Mouse (Mus musculus) embryonic facial prominence, embryonic 14.5 days (tissue): ENCODE results near the gene Gm42421. TPM values are rescaled to one million over a fixed set of nuclear protein-coding genes. Genes with fewer than 3 reads are reported as not detected.

Experiments used
- ATAC-seq: fragments of 200-750 bp; cut with Nextera tagmentation; 2 replicates; pipeline ENCODE4 v1.8.0; 2017; ENCODE audit warnings: low read depth, moderate number of reproducible peaks, moderate TSS enrichment
- DNase-seq: peaks from one replicate; pipeline ENCODE4 v3.0.0-alpha.2; 2015; ENCODE audit warnings: low spot score
- H3K27ac ChIP-seq: fragments of 300-500 bp; sonication (generic); replicated peaks from 2 replicates; pipeline ENCODE4 v1.5.1; 2014; ENCODE audit warnings: low read depth, mild to moderate bottlenecking, low read length, moderate library complexity
- H3K27me3 ChIP-seq: fragments of 300-500 bp; sonication (generic); replicated peaks from 2 replicates; pipeline ENCODE4 v1.6.1; 2014; ENCODE audit warnings: low read length; ENCODE audit not compliant: control insufficient read depth, insufficient read depth
- H3K36me3 ChIP-seq: fragments of 300-500 bp; sonication (generic); 2 replicates; pipeline ENCODE4 v1.6.1; 2014; ENCODE audit warnings: low read length, mixed read lengths; ENCODE audit not compliant: control insufficient read depth, insufficient read depth
- H3K4me1 ChIP-seq: fragments of 300-500 bp; sonication (generic); 2 replicates; pipeline ENCODE4 v1.6.1; 2014; ENCODE audit warnings: antibody characterized with exemption, low read length; ENCODE audit not compliant: control insufficient read depth, insufficient read depth
- H3K4me2 ChIP-seq: fragments of 300-500 bp; sonication (generic); 2 replicates; pipeline ENCODE4 v1.6.1; 2014; ENCODE audit warnings: low read depth, mild to moderate bottlenecking, low read length, moderate library complexity, mixed read lengths
- H3K4me3 ChIP-seq: fragments of 300-500 bp; sonication (generic); 2 replicates; pipeline ENCODE4 v1.5.1; 2014; ENCODE audit warnings: low read depth, mild to moderate bottlenecking, low read length
- H3K9ac ChIP-seq: fragments of 300-500 bp; sonication (generic); 2 replicates; pipeline ENCODE4 v1.6.1; 2014; ENCODE audit warnings: low read depth, mild to moderate bottlenecking, low read length, moderate library complexity, mixed read lengths
- H3K9me3 ChIP-seq: fragments of 300-500 bp; sonication (generic); 2 replicates; pipeline ENCODE4 v1.6.1; 2016; ENCODE audit warnings: low read length; ENCODE audit not compliant: control insufficient read depth
- WGBS: fragments of 180-500 bp; shearing (Covaris S2); extraction: QIAGEN DNeasy Blood & Tissue Kit; methylation state at CpG from one replicate; pipeline ENCODE4 v1.1.7; 2014; 5-methylcytosine and 5-hydroxymethylcytosine counted together
- polyA plus RNA-seq: library from polyadenylated mRNA; unstranded; fragments of >200 nt; fragmentation: Nextera tagmentation; extraction: Ambion mirVana; gene quantifications from 2 replicates; pipeline ENCODE4 v1.2.1, GENCODE M21; 2014

Gene Gm42421
- polyA plus RNA-seq, result 0.49 and 0.63 TPM in 2 replicates

DNA sequence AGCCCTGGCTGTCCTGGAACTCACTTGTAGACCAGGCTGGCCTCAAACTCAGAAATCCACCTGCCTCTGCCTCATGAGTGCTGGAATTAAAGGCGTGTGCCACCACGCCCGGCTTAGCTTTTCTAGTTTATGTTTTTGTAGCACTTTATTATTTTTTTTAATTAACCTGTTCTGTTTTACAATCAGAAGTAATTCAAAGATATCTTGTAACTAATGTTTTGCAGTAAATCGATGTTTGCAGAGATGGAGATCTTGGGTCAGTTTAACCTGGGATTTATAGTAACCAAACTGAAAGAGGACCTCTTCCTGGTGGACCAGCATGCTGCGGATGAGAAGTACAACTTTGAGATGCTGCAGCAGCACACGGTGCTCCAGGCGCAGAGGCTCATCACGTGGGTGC lies at the start of gene Gm42421:
Gene Gm42421 (plus strand): TSS at position 301 of the 400 bp plus-strand sequence.
- H3K4me3 ChIP-seq, result no peak within 1 kb of the TSS
- no peak within 1 kb of the TSS for H3K27ac ChIP-seq
- no peaks in the 10 kb centered on the region for H3K27me3 ChIP-seq
- H3K4me2 ChIP-seq, result no peak within 1 kb of the TSS
- ATAC-seq (no peak), DNase-seq (no peak)
- no peaks in the 10 kb centered on the region for H3K4me1 ChIP-seq
- H3K9me3 ChIP-seq, result no peaks in the 10 kb centered on the region
- peaks cover 86% of the 10 kb centered on the region for H3K36me3 ChIP-seq
- WGBS, result 96% methylated on average over 8 of the region's 8 CpGs
- no peak within 1 kb of the TSS for H3K9ac ChIP-seq

DNA sequence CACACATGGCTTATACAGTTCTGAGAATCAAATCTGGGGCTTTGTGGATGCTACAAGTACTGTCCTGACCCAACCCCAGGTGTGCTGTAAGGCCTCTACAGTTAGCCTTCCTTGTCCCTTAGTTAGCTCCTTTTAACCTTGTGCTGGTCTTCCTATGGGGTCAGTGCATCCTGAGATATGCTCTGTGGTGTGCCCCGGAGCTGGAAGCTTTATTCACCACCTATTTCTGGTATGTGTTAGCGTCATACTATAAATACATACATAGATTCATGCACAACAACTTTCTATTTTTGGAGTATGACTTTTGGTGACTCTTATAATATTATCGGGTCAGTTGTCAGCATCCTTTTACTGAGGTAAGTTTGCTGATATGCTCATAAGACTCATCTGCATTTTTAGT lies 42.7 kb upstream of the Gm42421 start:
- no peak for DNase-seq
- Histone ChIP-seq H3K4me2 (no peak overlapping the region), H3K4me1 (no peaks in the 10 kb centered on the region), H3K27ac (no peak overlapping the region), H3K36me3 (peaks cover 98% of the 10 kb centered on the region), H3K9ac (no peak overlapping the region), H3K4me3 (no peak overlapping the region), H3K27me3 (no peaks in the 10 kb centered on the region), H3K9me3 (no peaks in the 10 kb centered on the region)
- WGBS, result 98% methylated on average over 3 of the region's 3 CpGs
- ATAC-seq, result no peak

DNA sequence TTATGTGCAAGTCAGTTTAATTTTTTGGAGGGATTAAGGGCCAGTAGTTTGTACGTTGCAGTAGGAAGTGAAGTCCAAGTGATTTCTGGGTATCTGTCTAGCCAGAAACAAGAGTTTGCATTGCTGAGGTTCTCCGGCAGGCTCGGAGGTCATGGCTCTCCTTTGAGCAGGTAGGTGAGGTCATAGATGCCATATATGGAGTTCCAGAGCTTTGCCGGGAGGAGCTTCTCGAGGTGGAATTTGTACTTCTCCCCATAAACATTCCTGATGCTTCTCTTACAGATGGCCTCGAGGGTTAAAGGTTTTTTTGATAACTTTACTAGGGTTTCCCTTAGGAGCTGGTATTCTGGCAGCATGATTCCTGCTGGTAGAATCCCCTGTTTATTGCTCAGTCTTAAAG lies 37.2 kb upstream of the Gm42421 start:
- WGBS, result 79% methylated on average over 6 of the region's 6 CpGs
- H3K4me3 ChIP-seq, result no peak overlapping the region
- no peak overlapping the region for H3K9ac ChIP-seq
- no peak overlapping the region for H3K4me2 ChIP-seq
- H3K36me3 ChIP-seq, result peaks cover 83% of the 10 kb centered on the region
- DNase-seq, result no peak
- H3K27ac ChIP-seq, result no peak overlapping the region
- no peaks in the 10 kb centered on the region for H3K4me1 ChIP-seq
- H3K27me3 ChIP-seq, result no peaks in the 10 kb centered on the region
- ATAC-seq, result no peak
- no peaks in the 10 kb centered on the region for H3K9me3 ChIP-seq

DNA sequence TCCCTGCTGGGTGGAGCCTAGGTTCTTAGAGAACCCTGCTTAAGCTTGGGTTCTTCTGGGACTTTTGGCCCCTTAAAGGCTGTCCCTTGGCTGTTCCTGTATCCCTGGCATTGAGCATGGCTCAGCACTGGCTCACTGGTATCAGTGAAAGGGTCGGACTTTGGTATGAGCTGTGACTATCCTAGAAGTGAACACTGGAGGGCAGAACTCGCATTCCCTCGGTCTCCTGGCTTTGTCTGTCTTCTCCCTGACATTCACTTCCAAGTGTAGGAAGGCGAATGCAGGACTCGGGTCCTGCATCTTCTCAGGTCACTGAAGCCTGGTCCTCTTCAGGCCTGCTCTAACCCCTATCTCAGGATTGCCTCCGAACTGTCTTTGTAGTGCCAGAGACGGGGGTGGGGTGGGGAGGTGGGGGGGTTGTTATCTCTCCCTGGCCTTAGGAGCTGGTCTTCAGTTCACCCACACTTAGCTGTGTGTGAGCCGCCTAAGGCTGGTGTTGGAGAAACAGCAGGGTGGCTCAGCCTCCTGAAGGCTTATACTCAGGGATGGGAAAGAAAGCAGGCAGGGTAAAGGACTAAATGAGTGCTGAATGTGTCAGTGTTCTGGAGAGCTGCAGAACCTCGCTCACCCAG lies 35.6 kb upstream of the Gm42421 start:
- no peaks in the 10 kb centered on the region for H3K9me3 ChIP-seq
- H3K36me3 ChIP-seq, result peaks cover 78% of the 10 kb centered on the region
- H3K4me1 ChIP-seq, result no peaks in the 10 kb centered on the region
- 76% methylated on average over 9 of the region's 9 CpGs for whole genome bisulfite sequencing
- ATAC-seq (no peak), DNase-seq (no peak)
- no peak overlapping the region for H3K4me2 ChIP-seq
- no peak overlapping the region for H3K27ac ChIP-seq
- H3K9ac ChIP-seq, result no peak overlapping the region
- H3K27me3 ChIP-seq, result no peaks in the 10 kb centered on the region
- H3K4me3 ChIP-seq, result no peak overlapping the region

DNA sequence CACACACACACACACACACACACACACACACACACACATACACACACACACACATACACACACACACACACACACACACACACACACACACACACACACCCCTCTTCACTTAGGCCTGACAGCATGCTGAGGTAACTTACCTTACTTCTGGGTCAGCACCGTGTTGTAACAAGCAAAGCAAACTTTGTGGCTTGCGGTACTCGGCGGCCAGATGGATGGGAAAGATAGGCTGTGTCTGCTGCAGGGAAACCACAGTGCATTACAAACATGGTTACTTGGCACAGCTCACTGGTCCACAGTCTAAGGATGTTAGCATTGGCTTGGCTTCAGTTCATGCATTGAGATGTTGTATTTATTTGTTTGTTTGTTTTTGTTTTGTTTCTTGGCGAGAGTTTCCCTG lies 34.6 kb upstream of the Gm42421 start:
- Histone ChIP-seq H3K4me2 (no peak overlapping the region), H3K9me3 (no peaks in the 10 kb centered on the region), H3K27ac (no peak overlapping the region), H3K36me3 (peaks cover 78% of the 10 kb centered on the region), H3K27me3 (no peaks in the 10 kb centered on the region), H3K9ac (no peak overlapping the region), H3K4me3 (no peak overlapping the region), H3K4me1 (no peaks in the 10 kb centered on the region)
- 76% methylated on average over 5 of the region's 5 CpGs for WGBS
- DNase-seq (peak; percentile 47), ATAC-seq (peak; percentile 53; the same call in 1 of the 2 replicates)

DNA sequence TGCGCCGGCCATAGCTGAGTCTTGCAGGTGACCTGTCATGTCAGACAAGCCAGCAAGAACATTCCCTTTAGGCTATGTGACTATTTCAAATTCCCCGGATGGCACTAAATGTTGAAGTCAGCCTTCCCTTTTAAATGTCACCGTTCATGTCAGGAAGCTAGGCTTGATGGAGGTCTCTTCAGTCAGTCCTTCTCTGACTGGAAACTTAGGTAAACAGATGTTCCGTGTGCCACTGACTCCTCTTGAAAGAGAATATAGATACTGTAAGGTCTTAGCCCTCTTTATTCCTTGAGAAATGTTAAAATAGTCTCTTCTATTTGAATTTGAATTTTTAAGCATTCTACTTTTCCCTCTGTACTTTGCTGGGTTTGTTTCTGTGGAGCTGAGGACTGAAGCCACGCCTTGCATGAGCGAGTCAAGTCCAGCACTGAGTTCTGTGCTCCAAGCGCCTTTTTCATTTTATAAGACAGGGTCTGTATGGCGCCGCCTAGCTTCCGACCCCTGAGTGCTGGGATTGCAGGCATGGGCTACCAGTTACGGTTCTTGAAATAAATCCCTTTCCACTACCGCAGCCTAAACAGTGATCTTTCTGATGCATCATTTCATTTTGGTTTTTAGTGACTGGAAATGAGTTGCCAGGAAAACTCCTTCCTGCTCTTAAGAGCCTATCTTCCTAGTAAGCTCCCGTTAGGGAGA lies 30.2 kb upstream of the Gm42421 start, which contains the start of gene Ankrd61:
Gene Ankrd61 (minus strand): TSS at position 51 of the 696 bp plus-strand sequence.
- Histone ChIP-seq H3K27ac (no peak within 1 kb of the TSS), H3K9ac (no peak within 1 kb of the TSS), H3K4me1 (no peaks in the 10 kb centered on the region), H3K27me3 (no peaks in the 10 kb centered on the region), H3K9me3 (no peaks in the 10 kb centered on the region), H3K4me3 (no peak within 1 kb of the TSS), H3K36me3 (peaks cover 73% of the 10 kb centered on the region), H3K4me2 (no peak within 1 kb of the TSS)
- ATAC-seq, result no peak
- 90% methylated on average over 14 of the region's 14 CpGs for WGBS
- no peak for DNase-seq

DNA sequence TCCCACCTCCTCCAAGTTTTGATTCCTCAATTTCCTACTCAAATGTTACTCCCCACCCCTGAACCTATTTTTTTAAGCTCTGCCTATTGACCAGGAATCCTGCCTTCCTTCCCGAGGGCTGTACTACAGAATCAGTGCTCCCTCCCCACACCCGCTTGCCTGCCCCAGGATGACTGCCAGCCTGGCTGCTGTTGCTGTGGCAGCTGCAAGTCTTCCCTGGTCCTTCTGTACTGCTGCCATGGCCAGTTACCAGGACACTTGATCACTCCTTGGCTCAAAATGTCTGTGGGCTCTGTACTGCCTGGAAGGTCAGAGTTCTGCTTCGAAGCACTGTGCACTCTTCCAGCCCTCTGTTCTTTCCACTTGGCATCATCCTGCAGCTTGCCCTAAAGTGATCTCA lies 25.9 kb upstream of the Gm42421 start:
- Histone ChIP-seq H3K4me3 (no peak overlapping the region), H3K4me2 (no peak overlapping the region), H3K27me3 (no peaks in the 10 kb centered on the region), H3K36me3 (peaks cover 83% of the 10 kb centered on the region), H3K9ac (no peak overlapping the region), H3K27ac (no peak overlapping the region), H3K9me3 (no peaks in the 10 kb centered on the region), H3K4me1 (no peaks in the 10 kb centered on the region)
- WGBS, result 83% methylated on average over 3 of the region's 3 CpGs
- ATAC-seq (no peak), DNase-seq (no peak)

DNA sequence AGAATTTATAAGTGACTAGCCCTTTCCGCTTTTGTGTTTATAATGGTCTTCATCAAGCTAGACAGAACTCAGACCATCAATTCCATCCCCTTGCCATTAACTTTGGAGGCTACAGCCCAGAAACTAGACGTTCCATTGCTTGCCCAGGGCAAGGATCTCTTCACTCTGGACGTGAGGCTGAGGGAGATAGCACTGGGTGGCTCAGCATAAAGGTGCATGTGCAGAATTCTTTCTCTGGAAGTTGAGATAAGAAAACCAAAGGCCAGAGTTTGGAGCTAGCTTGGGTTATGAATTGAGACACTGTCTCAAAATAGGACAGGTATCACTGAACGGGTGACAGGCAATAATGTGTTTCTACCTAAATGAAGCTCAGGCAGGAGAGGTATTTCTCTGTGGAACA lies 24.2 kb upstream of the Gm42421 start:
- DNase-seq (no peak), ATAC-seq (no peak)
- 90% methylated on average over 4 of the region's 4 CpGs for WGBS
- H3K36me3 ChIP-seq, result peaks cover 71% of the 10 kb centered on the region
- H3K9me3 ChIP-seq, result no peaks in the 10 kb centered on the region
- H3K4me1 ChIP-seq, result peaks cover 7% of the 10 kb centered on the region; the same call in 1 of the 2 replicates
- no peak overlapping the region for H3K9ac ChIP-seq
- H3K4me3 ChIP-seq, result no peak overlapping the region
- H3K27ac ChIP-seq, result no peak overlapping the region
- H3K4me2 ChIP-seq, result no peak overlapping the region
- no peaks in the 10 kb centered on the region for H3K27me3 ChIP-seq

DNA sequence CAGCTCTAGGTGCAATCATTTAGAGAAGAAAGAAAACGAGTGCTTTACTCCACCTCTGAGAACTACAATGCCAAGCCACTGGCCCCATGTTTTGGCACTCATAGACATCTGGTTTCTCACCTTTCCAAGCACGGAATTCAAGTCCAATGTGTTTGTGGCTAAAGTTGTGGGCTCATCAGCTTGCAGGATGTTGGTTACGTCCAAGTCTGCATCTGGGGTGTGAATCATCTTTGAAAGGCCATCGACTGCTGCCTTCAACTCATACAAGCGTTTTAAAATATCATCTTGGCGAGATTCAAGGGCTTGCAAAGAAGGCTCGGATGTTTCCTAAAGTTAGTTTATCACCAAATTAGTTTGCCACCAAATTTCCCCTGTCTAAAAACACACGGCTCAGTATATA lies 21.5 kb upstream of the Gm42421 start:
- H3K4me3 ChIP-seq, result no peak overlapping the region
- H3K36me3 ChIP-seq, result peaks cover 51% of the 10 kb centered on the region
- H3K4me2 ChIP-seq, result no peak overlapping the region
- no peak overlapping the region for H3K9ac ChIP-seq
- no peak for ATAC-seq
- no peak overlapping the region for H3K27ac ChIP-seq
- WGBS, result 84% methylated on average over 8 of the region's 8 CpGs
- H3K4me1 ChIP-seq, result peaks cover 15% of the 10 kb centered on the region; the same call in 1 of the 2 replicates
- DNase-seq, result no peak
- H3K27me3 ChIP-seq, result no peaks in the 10 kb centered on the region
- H3K9me3 ChIP-seq, result no peaks in the 10 kb centered on the region
